Mouse (Mus musculus): ENCODE measurements around the gene Cdk9. TPM values are rescaled to one million over a fixed set of nuclear protein-coding genes. Genes with fewer than 3 reads are reported as not detected.

The Cdk9 gene
- 100 to 1,000 TPM; 129 to 134 TPM for total RNA-seq (2021)
- long read RNA-seq, experiment 1, transcript Cdk9-201 (7 exons, 1,733 nt) = major isoform, 90 of 119 reads
- long read RNA-seq, experiment 1, partial matches to known transcripts = 5 of 119 reads
- long read RNA-seq, experiment 1, other reads (novel, unspliced or antisense) = 22 of 119 reads
- long read RNA-seq, experiment 2, transcript Cdk9-201 (7 exons, 1,733 nt) = major isoform, 61 of 86 reads
- long read RNA-seq, experiment 2, partial matches to known transcripts = 5 of 86 reads
- long read RNA-seq, experiment 2, other reads (novel, unspliced or antisense) = 16 of 86 reads

DNA sequence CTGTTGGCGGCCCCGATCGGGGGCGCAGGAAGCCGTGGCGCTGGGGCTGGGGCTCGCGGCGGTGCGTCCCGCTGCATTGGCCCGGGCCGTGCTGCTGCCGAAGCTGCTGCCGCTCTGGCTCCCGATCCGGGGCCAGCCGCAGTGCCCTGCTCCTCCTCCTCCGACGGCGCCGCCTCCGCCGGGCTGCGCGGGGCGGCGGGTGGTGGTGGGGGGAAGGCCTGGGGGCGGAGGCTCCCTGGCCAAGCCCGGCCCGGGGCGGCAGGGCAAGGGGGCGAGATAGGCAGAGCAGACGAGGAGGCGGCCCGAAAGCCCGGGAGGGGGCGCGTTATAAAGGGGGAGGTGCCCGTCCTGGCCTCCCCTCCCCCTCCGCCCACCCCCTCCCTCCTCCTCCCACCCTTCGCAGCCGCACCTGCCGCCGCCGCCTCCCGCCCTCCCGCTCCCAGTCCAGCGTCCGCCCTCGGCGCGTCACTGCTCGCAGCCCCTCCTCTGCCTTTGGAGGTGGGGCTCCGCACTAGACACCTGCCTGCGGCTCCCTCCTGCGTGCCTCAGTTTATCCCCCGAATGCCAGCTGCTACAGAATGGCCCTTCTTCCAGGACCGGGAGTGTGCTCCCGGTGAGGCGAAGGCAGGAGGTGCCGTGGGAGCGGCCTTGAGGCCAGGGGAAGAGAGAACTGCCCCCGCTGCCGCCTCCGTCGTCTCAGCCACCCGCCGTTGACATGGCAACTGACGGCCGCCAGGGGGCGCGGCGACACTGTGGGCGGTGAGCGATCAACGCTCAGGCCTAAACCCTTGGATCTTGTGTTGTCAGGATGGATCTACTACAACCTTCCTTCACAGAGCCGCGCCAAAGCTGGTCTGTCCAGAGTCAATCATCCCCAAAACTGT, at the start of gene Cdk9:
Cdk9 (minus strand) TSS at position 143 of the 884 bp plus-strand sequence.
- H3K4me3 ChIP-seq = peak within 1 kb of the TSS; percentile 97
- H3K27ac ChIP-seq = peak within 1 kb of the TSS; percentile 98
- TF ChIP-seq CTCF (IDR thresholded peaks at IDR 0.05) = peak; percentile 99
- intact Hi-C loops (cut with DNase I) = loop anchor here (1.0 kb wide), 2 partner anchors 29 to 44 kb away; partner anchors contain the start of gene Tor2a
- peak; percentile 90 to 95 for DNase-seq (ENCODE audit: extremely low spot score in 1 of 2, low spot score in 2 of 2)

DNA sequence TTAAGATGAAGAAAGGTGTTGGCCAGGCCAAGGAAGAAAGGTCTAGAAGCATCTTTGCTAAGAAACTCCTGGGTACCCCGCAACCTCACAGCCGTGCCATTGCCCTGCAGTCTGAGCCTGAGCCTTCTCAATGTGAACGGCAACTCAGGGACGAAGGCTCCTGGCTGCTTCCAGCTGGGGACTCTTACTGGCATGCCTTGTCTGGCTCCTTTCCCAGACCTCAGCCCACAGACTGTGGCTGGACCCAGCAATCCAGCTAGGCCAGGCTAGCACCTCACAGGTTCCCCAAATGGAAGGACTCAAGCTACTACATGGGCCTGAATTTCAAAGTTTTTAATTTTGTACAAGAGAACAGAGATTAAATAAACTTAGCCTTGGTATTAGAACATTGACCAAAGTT, 49.0 kb upstream of the Cdk9 start:
- H3K4me3 ChIP-seq = no peak overlapping the region
- 0 out of 2 replicates have a peak overlapping the region, but pooled peaks have one; percentile 24 for H3K27ac ChIP-seq
- TF ChIP-seq CTCF (IDR thresholded peaks at IDR 0.05) = no peak
- no peak for DNase-seq (ENCODE audit: extremely low spot score in 1 of 2, low spot score in 2 of 2)
- intact Hi-C loops (cut with DNase I) = no loop called here

DNA sequence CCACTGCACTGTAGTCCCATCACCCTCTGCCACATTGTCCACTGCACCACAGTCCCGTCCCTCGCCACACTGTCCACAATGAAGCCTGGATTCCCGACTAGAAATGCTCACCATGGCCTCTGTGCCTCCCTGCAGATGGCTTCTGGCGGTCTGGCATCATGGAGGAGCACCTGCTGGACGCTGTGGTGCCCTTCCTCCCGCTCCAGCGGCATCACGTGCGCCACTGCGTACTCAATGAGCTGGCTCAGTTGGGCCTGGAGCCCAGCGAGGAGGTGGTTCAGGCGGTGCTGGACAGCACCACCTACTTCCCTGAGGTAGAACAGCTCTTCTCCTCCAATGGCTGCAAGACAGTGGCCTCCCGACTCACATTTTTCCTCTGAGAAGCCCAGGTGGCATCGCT, 48.5 kb upstream of the Cdk9 start:
- H3K27ac ChIP-seq = 0 out of 2 replicates have a peak overlapping the region, but pooled peaks have one; percentile 24
- DNase-seq (ENCODE audit: extremely low spot score in 1 of 2, low spot score in 2 of 2) = peak in 1 of 2 experiments; percentile 56
- intact Hi-C loops (cut with DNase I) = no loop called here
- no peak; the same call in 1 of the 2 replicates for TF ChIP-seq CTCF (IDR thresholded peaks at IDR 0.05)
- H3K4me3 ChIP-seq = no peak overlapping the region

DNA sequence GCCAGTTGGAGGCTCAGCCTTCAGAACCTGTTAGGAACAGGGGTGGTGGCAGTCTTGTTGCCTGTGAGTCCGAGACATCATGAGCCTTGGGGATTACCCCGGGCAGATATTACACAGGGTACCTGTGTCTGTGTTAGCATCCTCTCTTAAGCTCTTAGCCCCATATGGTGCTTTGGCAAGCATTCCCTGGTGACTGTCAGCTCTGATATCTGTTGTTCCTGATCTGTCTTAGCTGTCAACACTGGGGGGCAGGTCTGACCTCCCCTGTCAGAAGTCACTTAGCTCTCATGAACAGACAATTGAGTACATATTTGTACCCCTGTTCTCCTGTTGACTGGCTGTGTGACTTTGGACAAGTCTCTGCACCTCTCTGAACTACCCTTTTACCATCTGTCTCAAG, 46.1 kb upstream of the Cdk9 start:
- Histone ChIP-seq H3K27ac (no peak overlapping the region), H3K4me3 (no peak overlapping the region)
- intact Hi-C loops (cut with DNase I) = loop anchor here (5.0 kb wide), 1 partner anchor 127 kb away; no protein-coding TSS in a partner anchor
- DNase-seq (ENCODE audit: extremely low spot score in 1 of 2, low spot score in 2 of 2) = no peak
- TF ChIP-seq CTCF (IDR thresholded peaks at IDR 0.05) = no peak

DNA sequence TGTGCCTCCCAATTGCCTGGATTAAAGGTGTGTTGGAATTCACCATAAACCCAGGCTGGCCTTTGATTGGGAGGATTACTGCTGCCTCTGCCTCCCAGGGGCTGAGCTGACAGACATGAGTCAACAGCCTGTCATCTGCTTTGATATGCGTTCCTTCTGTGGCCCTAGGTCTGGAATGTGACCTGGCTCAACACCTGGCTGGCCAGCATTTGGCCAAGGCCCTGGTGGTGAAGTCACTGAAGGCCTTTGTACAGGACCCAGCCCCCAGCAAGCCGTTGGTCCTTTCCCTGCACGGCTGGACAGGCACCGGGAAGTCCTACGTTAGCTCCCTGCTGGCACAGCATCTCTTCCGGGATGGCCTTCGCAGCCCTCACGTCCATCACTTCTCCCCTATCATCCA, 45.6 kb upstream of the Cdk9 start:
- no peak for TF ChIP-seq CTCF (IDR thresholded peaks at IDR 0.05)
- H3K27ac ChIP-seq = peak overlapping the region; percentile 28; the same call in 1 of the 2 replicates
- DNase-seq (ENCODE audit: extremely low spot score in 1 of 2, low spot score in 2 of 2) = no peak
- H3K4me3 ChIP-seq = no peak overlapping the region
- intact Hi-C loops (cut with DNase I) = loop anchor here (5.0 kb wide), 1 partner anchor 126 kb away; no protein-coding TSS in a partner anchor

DNA sequence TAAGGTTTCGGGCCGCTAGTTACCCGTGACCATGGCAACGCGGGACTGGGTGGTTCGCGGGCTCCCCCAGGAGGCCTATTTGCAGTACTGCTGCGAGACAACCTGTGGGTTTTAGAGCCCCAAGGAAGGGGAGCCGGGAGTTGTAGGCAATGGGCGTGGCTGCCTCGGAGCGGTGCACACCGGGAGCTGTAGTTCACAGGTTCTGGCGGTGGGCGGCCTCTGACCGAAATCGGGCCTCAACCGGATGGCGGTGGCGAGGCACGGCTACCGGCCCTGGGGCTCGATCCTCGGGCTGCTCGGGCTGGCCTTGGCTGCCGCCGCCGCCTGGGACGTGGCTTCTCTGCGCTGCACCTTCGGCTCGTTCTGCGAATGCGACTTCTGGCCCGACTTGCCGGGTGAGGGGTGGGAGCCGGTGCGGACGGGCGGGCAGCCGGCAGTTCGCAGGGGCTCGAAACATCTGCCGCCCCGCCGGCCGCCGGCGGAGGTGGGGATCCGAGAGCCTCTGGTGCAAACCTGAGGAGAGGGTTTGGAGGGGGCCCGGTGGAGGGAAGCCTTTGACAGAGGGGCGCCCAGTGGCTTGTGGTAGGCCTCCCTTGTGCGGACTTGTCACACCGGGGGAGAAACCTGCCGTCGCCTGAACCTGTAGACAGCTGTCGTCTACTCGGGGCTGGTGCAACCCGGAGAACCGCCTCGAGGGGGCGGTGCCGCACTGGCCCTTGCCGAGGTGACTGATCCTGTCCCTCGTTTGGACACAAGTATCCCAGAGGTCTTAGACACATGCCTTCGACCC, 44.4 kb upstream of the Cdk9 start, which contains the start of gene Tor2a:
Tor2a (plus strand) TSS at position 179 of the 790 bp plus-strand sequence.
- peak within 1 kb of the TSS; percentile 96 for H3K27ac ChIP-seq
- intact Hi-C loops (cut with DNase I) = loop anchor here (1.0 to 5.0 kb wide), 2 partner anchors 44 to 125 kb away; partner anchors contain the start of gene Cdk9
- TF ChIP-seq CTCF (IDR thresholded peaks at IDR 0.05) = peak; percentile 98
- peak; percentile 96 for DNase-seq (ENCODE audit: extremely low spot score in 1 of 2, low spot score in 2 of 2)
- peak within 1 kb of the TSS; percentile 92 for H3K4me3 ChIP-seq

DNA sequence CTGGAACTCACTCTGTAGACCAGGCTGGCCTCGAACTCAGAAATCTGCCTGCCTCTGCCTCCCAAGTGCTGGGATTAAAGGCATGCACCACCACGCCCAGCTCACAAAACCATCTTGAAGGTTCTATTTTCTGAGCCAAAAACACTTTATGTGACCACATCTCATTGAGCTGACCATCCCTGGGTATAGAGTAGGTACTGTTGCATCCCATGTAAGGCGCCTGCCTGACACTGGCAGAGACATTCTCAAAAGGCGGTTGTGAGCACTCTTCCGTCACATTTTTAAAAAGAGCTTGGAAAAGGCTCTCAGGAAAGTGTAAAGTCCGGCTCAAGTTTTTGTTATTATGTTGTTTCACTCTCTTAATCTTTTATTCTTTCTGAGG, 43.8 kb upstream of the Cdk9 start:
- Histone ChIP-seq H3K27ac (no peak overlapping the region; the same call in 1 of the 2 replicates), H3K4me3 (no peak overlapping the region; the same call in 1 of the 2 replicates)
- intact Hi-C loops (cut with DNase I) = loop anchor here (1.0 to 5.0 kb wide), 2 partner anchors 43 to 124 kb away; partner anchors contain the start of gene Cdk9
- no peak for DNase-seq (ENCODE audit: extremely low spot score in 1 of 2, low spot score in 2 of 2)
- TF ChIP-seq CTCF (IDR thresholded peaks at IDR 0.05) = no peak

DNA sequence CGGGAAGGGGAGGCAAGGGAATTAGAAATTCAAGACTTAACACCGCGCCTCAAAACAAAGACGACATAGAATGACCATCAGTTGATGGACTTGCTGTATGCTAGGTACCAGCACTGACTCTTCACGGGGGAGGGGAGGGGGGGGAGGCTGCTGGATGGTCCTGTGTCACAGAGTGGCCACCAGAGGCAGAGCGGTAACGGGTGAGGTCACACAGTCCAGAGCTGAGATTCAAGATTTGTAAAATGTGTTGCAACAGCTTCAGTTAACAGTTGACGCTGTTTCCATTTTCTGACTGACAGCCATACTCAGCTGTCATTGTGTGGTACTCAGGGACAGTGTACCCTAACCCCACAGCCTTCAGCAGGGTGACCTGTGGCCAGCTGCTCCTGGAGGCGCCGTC, 39.3 kb upstream of the Cdk9 start:
- TF ChIP-seq CTCF (IDR thresholded peaks at IDR 0.05) = no peak; the same call in 1 of the 2 replicates
- Histone ChIP-seq H3K4me3 (no peak overlapping the region), H3K27ac (no peak overlapping the region)
- intact Hi-C loops (cut with DNase I) = no loop called here
- DNase-seq (ENCODE audit: extremely low spot score in 1 of 2, low spot score in 2 of 2) = no peak

DNA sequence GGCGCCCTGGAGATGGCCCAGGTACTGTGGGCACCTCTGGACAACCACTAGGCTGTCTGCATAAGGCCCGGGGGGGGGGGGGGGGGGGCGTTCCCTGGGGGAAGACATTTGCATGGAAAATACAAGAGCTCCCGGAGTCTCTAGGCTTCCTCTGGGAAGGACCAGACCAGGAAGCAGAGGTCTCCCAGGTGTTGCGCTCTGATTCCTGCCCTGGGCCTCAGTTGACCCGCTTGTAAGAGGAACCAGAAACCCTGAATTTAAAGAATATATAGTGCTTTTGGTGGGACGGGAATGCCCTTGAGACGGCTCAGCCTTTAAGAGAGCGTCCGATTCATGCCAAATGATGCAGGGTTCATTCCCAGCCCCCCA, 38.8 kb upstream of the Cdk9 start:
- DNase-seq (ENCODE audit: extremely low spot score in 1 of 2, low spot score in 2 of 2) = no peak
- intact Hi-C loops (cut with DNase I) = no loop called here
- H3K27ac ChIP-seq = no peak overlapping the region
- no peak for TF ChIP-seq CTCF (IDR thresholded peaks at IDR 0.05)
- no peak overlapping the region for H3K4me3 ChIP-seq

DNA sequence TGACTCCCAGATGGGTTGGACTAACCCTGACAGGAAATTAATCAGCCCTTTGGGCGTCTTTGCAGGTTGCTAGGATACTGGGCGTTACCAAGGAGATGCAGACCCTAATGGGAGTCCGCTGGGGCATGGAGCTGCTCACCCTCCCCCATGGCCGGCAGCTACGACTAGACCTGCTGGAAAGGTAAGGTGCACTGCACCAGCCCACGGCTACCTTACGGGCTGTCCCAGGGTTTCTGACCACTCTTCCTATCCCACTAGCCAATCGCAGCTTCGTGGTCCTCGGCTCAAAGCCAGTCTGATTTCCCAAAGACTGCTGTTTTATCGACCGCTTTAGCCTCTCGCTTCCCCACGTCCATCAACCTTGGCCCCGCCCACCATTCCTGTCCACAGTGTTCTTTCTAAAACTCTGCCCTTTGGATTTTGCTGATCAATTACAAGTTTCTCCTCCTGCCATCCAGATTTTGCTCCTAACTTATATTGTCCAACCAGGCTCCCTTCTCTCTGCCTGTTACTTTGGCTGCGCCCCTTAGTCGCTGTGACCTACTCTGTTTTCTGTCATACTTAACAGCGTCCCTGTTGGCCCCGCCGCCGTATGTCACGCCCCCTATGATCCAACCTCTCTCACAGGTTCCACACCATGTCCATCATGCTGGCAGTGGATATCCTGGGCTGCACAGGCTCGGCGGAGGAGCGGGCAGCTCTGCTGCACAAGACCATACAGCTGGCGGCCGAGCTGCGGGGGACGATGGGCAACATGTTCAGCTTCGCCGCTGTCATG, 38.2 kb upstream of the Cdk9 start:
- intact Hi-C loops (cut with DNase I) = no loop called here

More for the DNA sequence above, 38.2 kb upstream of the Cdk9 start:
- no peak overlapping the region for H3K27ac ChIP-seq
- no peak for DNase-seq (ENCODE audit: extremely low spot score in 1 of 2, low spot score in 2 of 2)
- no peak for TF ChIP-seq CTCF (IDR thresholded peaks at IDR 0.05)
- no peak overlapping the region for H3K4me3 ChIP-seq
